Mouse (Mus musculus) embryonic fibroblast, embryonic 13.5 days (primary cell): ENCODE results near the gene Cntfr.

Source experiments
- CTCF ChIP-seq: IDR thresholded peaks from 2 replicates; pipeline ENCODE4 v1.5.1; 2011; ENCODE audit warnings: mild to moderate bottlenecking, control low read depth, low read length, moderate library complexity, borderline replicate concordance; ENCODE audit not compliant: insufficient read depth
- POLR2A ChIP-seq: IDR thresholded peaks from 2 replicates; pipeline ENCODE4 v1.6.1; 2011; ENCODE audit warnings: low read depth, mild to moderate bottlenecking, control low read depth, low read length, moderate library complexity

DNA sequence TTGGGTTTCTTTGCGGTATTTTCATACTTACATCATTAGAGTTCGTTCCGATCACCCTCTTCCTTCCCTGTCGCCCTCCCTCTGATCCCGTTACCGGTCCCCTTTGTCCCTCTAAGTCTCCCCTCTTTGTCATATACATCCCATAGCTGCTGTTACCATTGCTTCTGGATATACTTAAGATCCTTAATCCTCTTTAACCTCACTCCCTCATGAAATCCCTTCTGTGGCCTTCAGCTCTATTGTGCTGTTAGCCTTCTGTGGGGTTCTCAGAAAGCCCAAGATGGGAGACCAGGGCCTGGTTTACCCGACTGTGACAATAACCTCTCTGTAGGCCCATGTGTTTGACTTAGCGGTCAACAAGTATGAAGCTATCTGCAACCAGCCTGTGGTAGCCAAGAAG is 62.3 kb downstream of the Cntfr start:
- TF ChIP-seq CTCF (no peak), POLR2A (no peak)
